Mouse (Mus musculus): ENCODE measurements at regions not wholly inside any gene's neighbourhood (a gene's known extent, or its start where the extent isn't known, plus 50 kb on each side); places are given as distances from the start of the nearest gene placed in this dataset.

DNA sequence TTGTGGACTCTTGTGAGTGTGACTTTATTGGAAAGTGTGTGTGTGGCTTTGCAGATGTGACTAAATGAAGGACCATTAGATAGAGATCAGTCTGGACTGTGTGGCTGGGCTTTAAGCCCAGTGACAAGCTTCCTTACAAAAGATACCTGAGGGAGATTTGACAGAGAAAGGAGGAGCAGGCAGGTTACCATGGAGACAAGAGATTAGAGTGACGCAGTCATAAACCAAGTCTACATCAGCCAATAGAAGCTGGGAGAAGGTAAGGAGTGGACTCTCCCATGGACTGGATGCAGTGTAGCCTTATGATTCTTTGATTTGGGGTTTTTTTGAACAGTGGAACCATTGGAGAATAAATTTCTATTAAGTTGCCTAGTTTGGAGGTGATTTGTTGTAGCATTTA, 181.6 kb upstream of the Gm6793 start:
- no peak for DNase-seq

GRCm38 (mm10) chr8:112195880-112196279, 181.0 kb upstream of the Gm6793 start:
- no peak for DNase-seq

GRCm38 (mm10) chr8:112191846-112192245, 177.0 kb upstream of the Gm6793 start:
- DNase-seq: no peak

DNA sequence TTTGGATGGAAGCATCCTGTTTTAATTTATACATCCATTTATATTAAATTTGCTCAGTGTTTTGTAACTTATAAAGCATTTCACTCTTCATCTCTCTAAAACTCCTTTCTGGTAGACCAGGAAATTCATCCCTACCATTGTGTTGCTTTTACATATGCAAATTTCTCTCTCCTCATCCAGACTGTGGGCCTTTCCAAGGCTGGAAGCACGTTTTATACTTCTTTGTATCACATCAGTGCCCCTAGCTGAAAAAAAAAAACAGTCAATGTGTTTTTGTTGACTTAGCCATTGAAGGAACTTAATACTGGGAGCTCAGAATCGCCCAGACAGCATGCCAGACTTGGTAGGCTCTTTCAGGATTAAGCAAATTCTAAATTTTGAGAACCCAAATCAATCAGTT, 174.9 kb upstream of the Gm6793 start:
- no peak for DNase-seq

GRCm38 (mm10) chr8:112170184-112170583, 155.3 kb upstream of the Gm6793 start:
- no peak for DNase-seq

- DNase-seq: no peak
Observed at GRCm38 (mm10) chr8:112156656-112157055, 141.8 kb upstream of the Gm6793 start.

GRCm38 (mm10) chr8:112138924-112139323, 124.1 kb upstream of the Gm6793 start:
- DNase-seq: no peak

GRCm38 (mm10) chr8:112130196-112130595, 115.4 kb upstream of the Gm6793 start:
- DNase-seq: no peak

DNA sequence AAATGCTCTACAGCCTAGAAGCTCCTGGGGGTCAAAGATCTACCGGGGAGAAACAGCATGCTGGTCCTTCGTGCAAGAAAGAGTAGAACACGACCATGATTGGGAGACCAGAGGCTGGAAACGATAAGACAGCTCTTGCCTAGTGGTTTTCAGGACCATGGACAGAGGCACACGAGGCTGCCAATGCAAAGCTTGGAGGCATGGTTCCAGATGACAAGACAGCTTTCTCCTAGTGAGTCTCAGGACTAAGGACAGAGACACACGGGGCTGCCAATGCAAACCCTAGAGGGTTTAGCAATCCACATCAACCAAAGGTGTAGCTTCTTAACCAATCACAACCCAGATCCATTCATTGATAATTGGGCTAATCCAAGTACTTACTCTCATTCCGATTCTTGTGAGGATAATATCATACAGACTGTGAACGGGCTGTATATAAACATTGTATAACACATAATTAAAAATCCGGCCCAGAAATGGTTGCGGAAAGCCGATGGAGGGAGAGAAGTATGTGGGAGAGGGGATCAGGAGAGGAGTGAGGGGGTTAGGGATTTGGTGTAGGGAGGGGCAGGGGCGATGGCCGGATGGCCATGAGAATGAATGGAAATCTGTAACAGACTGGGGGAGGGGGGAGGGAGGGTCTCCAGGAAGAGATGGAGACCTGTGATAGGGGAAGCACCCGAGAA, 114.1 kb upstream of the Gm6793 start:
- peak; percentile 82 to 86 for DNase-seq

DNA sequence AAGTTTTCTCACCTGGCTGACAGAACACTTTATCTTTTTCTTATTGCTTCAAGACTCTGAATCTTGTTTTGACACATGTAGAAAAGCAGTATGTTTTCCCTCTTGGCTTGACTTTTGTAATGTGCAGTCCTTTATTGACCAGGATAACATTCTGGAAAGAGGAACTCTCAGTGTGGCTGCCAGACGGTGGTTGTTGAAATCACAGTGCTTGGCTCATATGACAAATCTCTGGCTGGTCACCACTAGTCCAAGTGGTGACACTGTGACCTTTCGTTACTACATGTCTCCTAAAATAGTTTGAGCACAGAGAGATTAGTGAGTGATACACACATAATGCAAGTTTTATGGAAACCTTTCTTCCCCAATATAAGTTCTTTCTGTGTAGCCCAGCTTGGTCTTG, 97.1 kb upstream of the Gm6793 start:
- DNase-seq: no peak

DNA sequence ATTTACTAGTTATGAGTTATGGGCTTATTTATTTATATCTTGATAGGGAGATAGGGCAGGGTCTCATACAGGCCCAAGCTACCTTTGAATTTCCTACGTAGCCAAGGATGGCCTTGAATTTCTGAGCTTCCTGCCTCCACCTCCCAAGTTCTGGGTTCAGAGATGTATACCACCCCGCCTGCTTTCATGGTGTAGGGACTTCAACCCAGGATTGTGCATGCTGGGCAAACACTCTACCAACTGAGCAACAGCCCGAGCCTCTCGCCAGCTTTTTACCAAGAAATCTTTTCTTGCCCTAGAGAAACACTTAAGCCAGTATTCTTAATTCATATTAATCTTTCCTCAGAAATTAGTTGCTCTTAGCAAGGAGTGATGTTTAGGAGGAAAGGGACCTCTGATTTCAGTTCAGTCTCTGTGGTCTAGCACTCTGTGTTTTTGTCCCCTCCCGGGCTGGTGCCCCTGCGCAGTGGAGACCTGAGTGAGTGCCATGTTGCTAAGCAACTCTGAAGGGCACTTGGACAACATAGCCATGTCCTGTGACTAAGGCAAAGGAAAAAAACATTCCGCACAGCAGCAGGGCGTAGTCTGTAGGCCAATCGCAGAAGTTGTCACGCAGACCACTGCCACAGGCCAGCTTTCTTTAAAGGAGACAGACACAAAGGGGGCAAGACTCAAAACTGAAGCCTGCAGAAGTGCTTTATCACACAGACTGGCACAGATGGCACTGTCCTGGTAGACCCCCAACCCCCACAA, 83.2 kb upstream of the Gm6793 start:
- DNase-seq: peak; percentile 5 to 12

DNA sequence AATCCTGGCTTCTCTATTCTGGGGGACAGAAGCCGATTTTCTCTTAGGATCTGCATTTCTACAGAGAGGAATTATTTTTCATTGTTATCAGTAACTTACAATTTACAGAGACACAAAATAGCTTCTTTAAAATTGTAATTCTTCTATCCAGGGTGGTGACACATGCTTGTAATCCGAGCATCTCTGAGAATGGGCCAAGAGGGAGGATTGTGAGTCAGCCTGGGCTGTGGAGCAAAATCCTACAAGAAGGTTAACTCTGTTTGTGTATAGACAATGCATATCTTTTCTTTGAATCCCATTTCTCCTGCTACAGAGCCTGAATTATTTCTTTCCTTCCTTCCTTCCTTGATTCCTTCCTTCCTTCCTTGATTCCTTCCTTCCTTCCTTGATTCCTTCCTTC, 80.0 kb upstream of the Gm6793 start:
- DNase-seq: no peak

DNA sequence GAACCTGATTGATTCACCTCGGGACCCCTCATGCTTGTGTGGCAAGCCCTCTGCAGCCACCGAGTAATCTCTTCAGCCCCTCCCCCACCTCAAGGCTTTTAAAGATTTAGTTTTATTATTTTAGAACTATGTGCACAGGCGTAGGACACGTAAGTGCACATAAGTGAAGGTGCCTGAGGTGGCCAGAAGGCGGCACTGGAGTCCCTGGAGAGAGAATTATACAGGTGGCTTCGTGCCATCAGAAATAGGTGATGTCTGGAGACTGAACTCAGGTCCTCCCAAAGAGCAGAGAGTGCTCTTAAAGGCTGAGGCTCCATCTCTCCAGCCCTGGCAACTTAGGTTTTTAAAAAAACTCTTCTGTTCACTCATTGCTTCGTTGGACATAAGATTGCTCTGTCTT, 78.7 kb upstream of the Gm6793 start:
- DNase-seq: peak in 1 of 2 experiments; percentile 4

GRCm38 (mm10) chr8:112092831-112093230, 78.0 kb upstream of the Gm6793 start:
- DNase-seq: no peak

DNA sequence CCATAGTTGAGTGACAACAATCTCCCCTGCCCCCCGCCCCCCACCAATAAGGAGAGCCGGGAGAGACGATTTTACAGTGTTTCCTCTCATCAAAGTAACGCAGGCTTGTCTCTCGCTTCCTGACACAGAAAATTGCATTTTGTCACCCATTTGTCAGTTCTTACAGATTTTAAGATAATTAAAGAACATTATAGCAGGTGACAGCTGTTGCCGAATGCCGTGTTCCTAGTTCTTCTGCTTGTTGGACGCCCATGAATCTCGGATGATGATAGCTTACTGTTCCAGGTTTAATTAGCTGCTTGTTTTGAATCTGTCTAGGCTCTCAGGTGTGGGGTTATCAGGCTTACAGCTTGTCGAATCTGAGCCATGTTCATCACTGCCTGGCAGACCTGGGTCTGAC, 63.8 kb upstream of the Gm6793 start:
- no peak for DNase-seq

GRCm38 (mm10) chr8:112072205-112072604, 57.4 kb upstream of the Gm6793 start:
- DNase-seq: no peak

DNA sequence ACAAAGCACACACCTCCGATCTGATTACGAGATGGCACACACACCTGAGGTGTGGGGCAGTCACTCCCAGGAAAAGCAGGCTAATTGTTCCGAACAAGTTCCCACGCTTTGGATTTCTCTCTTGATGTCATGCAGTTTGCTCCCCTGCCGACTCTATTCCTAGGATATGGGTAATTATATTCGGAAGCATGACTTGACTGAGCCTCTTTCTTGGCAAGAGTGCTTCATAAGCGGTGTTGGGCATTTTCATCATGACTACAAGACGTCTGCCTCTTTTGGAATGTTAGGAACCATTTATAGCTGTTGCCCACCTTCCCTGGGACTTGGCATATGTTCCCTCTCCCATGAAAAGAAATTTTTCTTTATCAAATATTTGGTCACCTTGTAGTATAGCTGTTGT, 55.4 kb upstream of the Gm6793 start:
- DNase-seq: no peak
